Mouse (Mus musculus): ENCODE measurements around the gene Spint2. TPM values are rescaled to one million over a fixed set of nuclear protein-coding genes. Genes with fewer than 3 reads are reported as not detected.
"Not testable (repeated sequence)": the region's sequence is repeated elsewhere in the genome, so short reads cannot be mapped to it uniquely, and the experiment has no call there.

Spint2 gene
- total and polyA plus RNA-seq, 2 experiments from 2014 or later: 46.6 to 153 TPM

DNA sequence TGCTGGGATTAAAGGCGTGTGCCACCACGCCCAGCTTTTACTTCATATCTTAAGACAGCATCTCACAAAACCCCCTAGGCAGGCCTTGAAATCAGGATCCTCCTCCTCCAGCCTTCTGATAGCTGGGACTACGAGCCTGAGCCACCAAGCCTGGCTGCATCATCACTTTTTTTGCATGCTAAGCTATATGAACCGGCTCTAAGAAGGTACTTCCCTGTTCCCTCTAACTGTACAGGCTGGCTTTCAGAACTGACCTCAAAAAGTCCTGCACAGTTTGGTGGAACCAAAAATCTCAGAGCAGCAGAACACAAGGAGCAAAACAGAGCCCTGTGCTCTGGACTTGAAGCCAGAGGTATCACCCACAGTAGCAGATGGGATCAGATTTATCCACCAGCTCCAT, 53.5 kb downstream of the Spint2 start:
- Histone ChIP-seq H3K4me1 (ENCODE audit: insufficient read depth, low read length) (peaks cover 5% of the 10 kb centered on the region; the same call in 1 of the 2 replicates), H3K4me3 (ENCODE audit: low read depth, low read length) (no peak overlapping the region), H3K27ac (ENCODE audit: low read depth, low read length) (no peak overlapping the region), H3K36me3 (ENCODE audit: insufficient read depth, low read length) (no peaks in the 10 kb centered on the region), H3K9me3 (ENCODE audit: low read length) (no peaks in the 10 kb centered on the region), H3K9ac (replicated peaks; ENCODE audit: low read length, poor library complexity, severe bottlenecking) (no peak overlapping the region), H3K27me3 (ENCODE audit: insufficient read depth, low read length) (peaks cover 14% of the 10 kb centered on the region), H3K4me2 (ENCODE audit: low read depth, low read length, poor library complexity, severe bottlenecking) (no peak overlapping the region)
- ATAC-seq (ENCODE audit: low FRiP score): no peak
- DNase-seq (ENCODE audit: low spot score): no peak
- no peak for TF ChIP-seq CTCF (IDR thresholded peaks at IDR 0.05)
- 74% methylated on average over 4 of the region's 4 CpGs for whole genome bisulfite sequencing

DNA sequence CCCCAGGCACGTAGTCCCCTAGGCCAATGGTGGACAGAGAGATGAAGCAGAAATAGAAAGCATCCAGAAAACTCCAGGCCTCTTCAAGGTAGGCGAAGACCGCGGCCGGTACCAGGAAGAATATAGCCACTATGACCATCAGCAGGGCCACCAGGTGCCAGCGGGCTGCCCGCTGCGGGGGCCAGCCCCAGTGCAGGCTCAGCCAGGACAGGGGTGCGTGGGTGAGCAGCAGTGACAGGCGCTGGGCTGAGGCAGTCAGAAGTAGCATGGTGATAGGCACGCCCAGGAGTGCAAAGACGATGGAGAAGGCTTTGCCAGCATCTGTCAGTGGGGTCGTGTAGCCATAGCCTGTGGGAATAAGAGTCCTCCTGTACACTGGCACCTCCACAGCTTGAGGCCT, 56.2 kb downstream of the Spint2 start:
- no peak for DNase-seq (ENCODE audit: low spot score)
- Histone ChIP-seq H3K36me3 (ENCODE audit: insufficient read depth, low read length) (no peaks in the 10 kb centered on the region), H3K4me3 (ENCODE audit: low read depth, low read length) (peak overlapping the region; percentile 20), H3K4me2 (ENCODE audit: low read depth, low read length, poor library complexity, severe bottlenecking) (peak overlapping the region; percentile 35), H3K4me1 (ENCODE audit: insufficient read depth, low read length) (peaks cover 5% of the 10 kb centered on the region; the same call in 1 of the 2 replicates), H3K9ac (replicated peaks; ENCODE audit: low read length, poor library complexity, severe bottlenecking) (peak overlapping the region; percentile 42; the same call in 1 of the 2 replicates), H3K27ac (ENCODE audit: low read depth, low read length) (peak overlapping the region; percentile 38; the same call in 1 of the 2 replicates), H3K9me3 (ENCODE audit: low read length) (no peaks in the 10 kb centered on the region), H3K27me3 (ENCODE audit: insufficient read depth, low read length) (no peaks in the 10 kb centered on the region)
- no peak for TF ChIP-seq CTCF (IDR thresholded peaks at IDR 0.05)
- 68% methylated on average over 13 of the region's 13 CpGs for WGBS
- ATAC-seq (ENCODE audit: low FRiP score): 0 out of 2 replicates have a peak, but pooled peaks have one; percentile 11

DNA sequence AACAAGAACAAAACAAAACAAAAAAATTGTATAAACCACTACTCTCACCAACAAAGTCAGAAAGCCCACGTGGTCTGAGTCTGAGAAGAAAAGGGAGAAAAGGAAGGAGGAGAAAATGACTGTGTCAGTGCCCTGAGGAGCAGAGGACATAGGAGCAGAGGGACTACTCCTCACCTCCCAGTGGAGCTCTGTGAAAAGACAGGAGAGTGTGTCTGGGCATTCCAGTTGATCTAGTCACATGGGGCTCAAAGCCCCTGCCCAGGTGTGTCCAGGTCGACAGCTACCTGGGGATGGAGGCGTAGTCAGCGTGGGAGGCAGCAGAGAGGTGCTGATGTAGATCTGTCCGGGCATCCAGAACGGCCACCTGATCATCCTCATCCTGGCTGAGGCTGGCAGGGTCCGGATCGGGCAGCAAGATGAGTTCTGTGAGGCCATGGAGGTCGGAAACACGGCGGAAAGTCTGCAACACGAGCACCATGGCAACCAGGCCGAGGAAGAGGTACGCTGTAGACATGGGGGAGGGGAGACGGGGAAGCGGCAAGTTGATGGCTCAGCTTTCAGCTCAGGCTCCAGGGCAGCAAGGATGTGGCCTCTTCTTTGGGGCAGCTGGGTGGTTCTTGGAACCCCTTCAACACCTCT, 56.8 kb downstream of the Spint2 start:
- H3K36me3 ChIP-seq (ENCODE audit: insufficient read depth, low read length): no peaks in the 10 kb centered on the region
- peak overlapping the region; percentile 38; the same call in 1 of the 2 replicates for H3K27ac ChIP-seq (ENCODE audit: low read depth, low read length)
- peak overlapping the region; percentile 20 for H3K4me3 ChIP-seq (ENCODE audit: low read depth, low read length)
- WGBS: 12% methylated on average over 16 of the region's 16 CpGs
- no peak for TF ChIP-seq CTCF (IDR thresholded peaks at IDR 0.05)
- H3K4me1 ChIP-seq (ENCODE audit: insufficient read depth, low read length): peaks cover 5% of the 10 kb centered on the region; the same call in 1 of the 2 replicates
- ATAC-seq (ENCODE audit: low FRiP score) (peak; percentile 75), DNase-seq (ENCODE audit: low spot score) (peak; percentile 39)
- H3K9ac ChIP-seq (replicated peaks; ENCODE audit: low read length, poor library complexity, severe bottlenecking): peak overlapping the region; percentile 42; the same call in 1 of the 2 replicates
- no peaks in the 10 kb centered on the region for H3K9me3 ChIP-seq (ENCODE audit: low read length)
- peak overlapping the region; percentile 35 for H3K4me2 ChIP-seq (ENCODE audit: low read depth, low read length, poor library complexity, severe bottlenecking)
- H3K27me3 ChIP-seq (ENCODE audit: insufficient read depth, low read length): no peaks in the 10 kb centered on the region

DNA sequence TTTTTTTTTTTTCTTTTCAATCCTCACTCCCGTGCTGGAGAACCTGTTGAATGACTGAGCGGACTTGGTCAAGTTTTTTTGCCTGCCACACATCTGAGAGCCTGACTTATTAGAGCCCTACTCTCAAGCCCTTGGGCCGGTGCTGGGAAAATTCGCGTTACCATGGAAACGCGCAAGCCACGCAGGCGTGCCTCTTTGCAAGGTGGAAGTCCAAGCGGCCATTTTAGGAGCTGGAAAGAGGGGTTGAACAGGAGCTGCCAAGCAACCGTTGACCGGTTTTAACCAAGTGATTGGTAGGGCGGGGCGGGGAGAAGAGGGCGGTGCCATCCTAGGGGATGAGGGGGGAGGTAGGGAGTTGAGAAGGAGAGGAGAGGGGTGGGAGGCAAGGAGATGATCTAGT, 66.9 kb downstream of the Spint2 start:
- Histone ChIP-seq H3K9ac (replicated peaks; ENCODE audit: low read length, poor library complexity, severe bottlenecking) (no peak overlapping the region), H3K27ac (ENCODE audit: low read depth, low read length) (no peak overlapping the region), H3K27me3 (ENCODE audit: insufficient read depth, low read length) (no peaks in the 10 kb centered on the region), H3K4me3 (ENCODE audit: low read depth, low read length) (no peak overlapping the region), H3K36me3 (ENCODE audit: insufficient read depth, low read length) (no peaks in the 10 kb centered on the region), H3K4me2 (ENCODE audit: low read depth, low read length, poor library complexity, severe bottlenecking) (no peak overlapping the region), H3K4me1 (ENCODE audit: insufficient read depth, low read length) (no peaks in the 10 kb centered on the region), H3K9me3 (ENCODE audit: low read length) (no peaks in the 10 kb centered on the region)
- 42% methylated on average over 15 of the region's 15 CpGs for WGBS
- no peak for TF ChIP-seq CTCF (IDR thresholded peaks at IDR 0.05)
- ATAC-seq (ENCODE audit: low FRiP score) (no peak), DNase-seq (ENCODE audit: low spot score) (peak; percentile 21)

DNA sequence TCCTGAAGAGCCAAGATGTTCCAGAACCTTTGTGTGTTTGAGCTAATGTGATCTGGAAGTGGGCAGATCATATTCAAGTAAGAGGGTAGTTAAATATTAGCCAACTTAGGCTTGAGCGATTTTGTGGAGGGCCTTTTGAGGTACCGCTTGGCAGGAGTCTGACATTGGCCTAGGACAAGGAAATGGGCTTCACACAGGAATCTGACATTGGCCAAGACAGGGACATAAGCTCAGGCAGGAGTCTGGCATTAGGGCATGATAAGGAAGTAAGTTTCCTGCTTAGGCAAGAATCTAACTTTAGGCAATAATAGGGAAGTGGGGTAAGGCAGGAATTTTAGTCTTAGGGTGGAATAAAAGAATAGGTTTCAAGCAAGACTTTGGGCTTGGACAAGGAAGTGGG, 67.5 kb downstream of the Spint2 start:
- WGBS: 61% methylated on average over 2 of the region's 2 CpGs
- no peaks in the 10 kb centered on the region for H3K36me3 ChIP-seq (ENCODE audit: insufficient read depth, low read length)
- H3K4me3 ChIP-seq (ENCODE audit: low read depth, low read length): no peak overlapping the region
- H3K27me3 ChIP-seq (ENCODE audit: insufficient read depth, low read length): no peaks in the 10 kb centered on the region
- H3K4me2 ChIP-seq (ENCODE audit: low read depth, low read length, poor library complexity, severe bottlenecking): no peak overlapping the region
- no peak overlapping the region for H3K9ac ChIP-seq (replicated peaks; ENCODE audit: low read length, poor library complexity, severe bottlenecking)
- no peak for TF ChIP-seq CTCF (IDR thresholded peaks at IDR 0.05)
- DNase-seq (ENCODE audit: low spot score) (no peak), ATAC-seq (ENCODE audit: low FRiP score) (peak; percentile 17; the same call in 1 of the 2 replicates)
- no peaks in the 10 kb centered on the region for H3K9me3 ChIP-seq (ENCODE audit: low read length)
- H3K27ac ChIP-seq (ENCODE audit: low read depth, low read length): no peak overlapping the region
- no peaks in the 10 kb centered on the region for H3K4me1 ChIP-seq (ENCODE audit: insufficient read depth, low read length)

DNA sequence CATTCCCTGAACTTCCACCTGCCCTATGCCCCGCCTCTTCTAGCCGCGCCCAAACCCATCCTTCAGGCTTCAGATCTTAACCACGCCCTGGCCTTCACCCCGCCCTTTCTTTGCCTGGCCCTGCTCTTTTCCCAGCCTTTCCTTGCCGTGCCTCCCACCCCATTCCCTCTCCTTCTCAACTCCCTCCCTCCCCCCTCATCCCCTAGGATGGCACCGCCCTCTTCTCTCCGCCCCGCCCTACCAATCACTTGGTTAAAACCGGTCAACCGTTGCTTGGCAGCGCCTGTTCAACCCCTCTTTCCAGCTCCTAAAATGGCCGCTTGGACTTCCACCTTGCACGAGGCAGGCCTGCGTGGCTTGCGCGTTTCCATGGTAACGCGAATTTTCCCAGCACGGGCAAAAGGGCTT, 68.0 kb downstream of the Spint2 start, which contains the start of gene Catsperg1:
Catsperg1 (minus strand) TSS at position 361 of the 408 bp plus-strand sequence.
- Histone ChIP-seq H3K27ac (ENCODE audit: low read depth, low read length) (peak within 1 kb of the TSS; percentile 65), H3K9ac (replicated peaks; ENCODE audit: low read length, poor library complexity, severe bottlenecking) (0 out of 2 replicates have a peak within 1 kb of the TSS, but pooled peaks have one; percentile 19)
- 2% methylated on average over 20 of the region's 20 CpGs for WGBS

DNA sequence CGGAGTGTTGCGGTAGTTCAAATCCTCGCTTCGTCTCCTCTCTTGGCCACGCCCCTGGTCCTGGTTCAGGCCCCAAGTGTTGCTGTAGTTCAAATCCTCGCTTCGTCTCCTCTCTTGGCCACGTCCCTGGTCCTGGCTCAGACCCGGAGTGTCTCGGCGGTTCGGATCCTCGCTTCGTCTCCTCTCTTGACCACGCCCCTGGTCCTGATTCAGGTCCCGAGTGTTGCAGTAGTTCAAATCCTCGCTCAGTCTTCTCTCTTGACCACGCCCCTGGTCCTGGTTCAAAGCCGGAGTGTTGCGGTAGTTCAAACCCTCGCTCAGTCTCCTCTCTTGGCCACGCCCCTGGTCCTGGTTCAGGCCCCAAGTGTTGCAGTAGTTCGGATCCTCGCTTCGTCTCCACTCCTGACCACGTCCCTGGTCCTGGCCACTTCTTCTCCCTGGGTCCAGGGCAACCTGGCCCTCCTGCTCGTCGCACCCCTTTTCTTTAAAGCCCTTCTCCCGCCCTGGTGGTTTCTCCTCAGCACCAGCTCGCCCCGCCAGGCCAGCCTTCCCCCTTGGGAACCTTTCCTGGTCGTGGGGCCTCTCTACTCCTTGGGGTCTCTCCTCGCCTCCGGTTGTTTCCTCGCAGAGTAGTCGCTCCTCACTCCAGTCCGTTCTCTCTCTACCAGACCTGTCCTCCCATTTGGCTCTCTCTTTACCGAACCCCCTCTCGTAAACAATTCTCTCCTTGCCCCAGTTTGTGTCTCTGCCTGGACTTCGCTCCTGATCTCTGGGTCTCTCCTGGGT, 68.7 kb downstream of the Spint2 start:
- 0 out of 2 replicates have a peak overlapping the region, but pooled peaks have one; percentile 19 for H3K9ac ChIP-seq (replicated peaks; ENCODE audit: low read length, poor library complexity, severe bottlenecking)
- not testable (repeated sequence) for H3K4me1 ChIP-seq (ENCODE audit: insufficient read depth, low read length); H3K9me3 ChIP-seq (ENCODE audit: low read length); ATAC-seq (ENCODE audit: low FRiP score); H3K27ac ChIP-seq (ENCODE audit: low read depth, low read length); DNase-seq (ENCODE audit: low spot score); H3K36me3 ChIP-seq (ENCODE audit: insufficient read depth, low read length); H3K27me3 ChIP-seq (ENCODE audit: insufficient read depth, low read length)
- 17% methylated on average over 40 of the region's 40 CpGs for WGBS
- peak overlapping the region; percentile 18; the same call in 1 of the 2 replicates for H3K4me3 ChIP-seq (ENCODE audit: low read depth, low read length)
- H3K4me2 ChIP-seq (ENCODE audit: low read depth, low read length, poor library complexity, severe bottlenecking): peak overlapping the region; percentile 41

More for the DNA sequence above, 68.0 kb downstream of the Spint2 start, which contains the start of gene Catsperg1:
- ATAC-seq (ENCODE audit: low FRiP score) (peak; percentile 89), DNase-seq (ENCODE audit: low spot score) (peak; percentile 79)
- Histone ChIP-seq H3K9me3 (ENCODE audit: low read length) (no peaks in the 10 kb centered on the region), H3K4me2 (ENCODE audit: low read depth, low read length, poor library complexity, severe bottlenecking) (peak within 1 kb of the TSS; percentile 41), H3K4me3 (ENCODE audit: low read depth, low read length) (peak within 1 kb of the TSS; percentile 18; the same call in 1 of the 2 replicates), H3K4me1 (ENCODE audit: insufficient read depth, low read length) (no peaks in the 10 kb centered on the region), H3K27me3 (ENCODE audit: insufficient read depth, low read length) (no peaks in the 10 kb centered on the region), H3K36me3 (ENCODE audit: insufficient read depth, low read length) (no peaks in the 10 kb centered on the region)
- TF ChIP-seq CTCF (IDR thresholded peaks at IDR 0.05): no peak
